ENCODE assay signal across 9 mouse cellular contexts in the genomic region with DNA sequence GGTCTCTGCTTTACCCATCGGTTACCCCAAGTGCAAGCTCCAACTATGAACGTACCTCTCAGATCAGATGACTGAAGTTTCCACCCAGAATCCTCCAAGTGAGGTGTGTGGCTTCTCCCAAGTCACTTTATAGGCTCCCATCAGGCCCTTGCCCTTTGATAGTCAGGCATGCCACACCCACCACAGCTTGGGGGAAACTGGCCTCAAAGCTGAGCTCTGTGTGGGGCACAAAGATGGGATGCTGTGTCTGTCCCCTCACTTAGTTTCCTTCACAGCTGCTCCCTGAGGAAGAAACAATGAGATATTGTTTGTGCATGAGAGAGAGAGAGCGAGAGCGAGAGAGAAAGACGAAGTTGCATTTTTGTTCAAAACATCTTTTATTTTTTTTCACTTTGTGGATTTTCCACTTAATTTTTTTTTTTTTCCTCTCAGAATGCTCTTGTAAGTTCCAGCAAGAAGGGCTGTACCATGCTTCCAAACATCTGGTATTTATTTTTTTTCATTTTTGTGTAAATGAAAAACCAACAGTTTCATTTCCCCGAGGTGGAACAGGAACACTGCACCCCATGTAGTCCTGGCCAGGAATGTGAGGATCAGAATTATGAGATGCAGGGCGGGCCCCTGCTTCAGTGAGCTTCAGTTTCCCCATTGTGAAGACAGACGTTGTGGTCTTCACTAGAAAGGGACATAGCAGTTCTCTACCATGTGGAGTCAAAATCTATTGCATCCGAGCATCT. TPM values are rescaled to one million over a fixed set of nuclear protein-coding genes. Genes with fewer than 3 reads are reported as not detected.
A peak's percentile ranks its signal among the peaks of the same experiment; 100 is the strongest.
DNase-seq lines count a peak whose midpoint lies in the region; ATAC-seq and TF ChIP-seq lines count a peak whose summit lies in the region.
"Had no signal": no experiment of that assay in that cellular context is flagged by ENCODE, and none has a peak within 500 bp of the region (broad histone marks: within the 10 kb centered on the region; RNA-seq: fewer than 3 reads in every experiment).

A gene (minus strand): TSS at position 312 of the 737 bp plus-strand sequence.

- H3K4me3 ChIP-seq in heart, embryonic 11.5 days (ENCODE audit: low read depth, low read length) = no peak within 1 kb of the TSS
- no peak within 1 kb of the TSS for H3K4me3 ChIP-seq in forebrain, embryonic 16.5 days (replicated peaks; ENCODE audit: low read length)
- H3K4me3 ChIP-seq in neural tube, embryonic 12.5 days = no peak within 1 kb of the TSS
- H3K4me3 ChIP-seq in intestine, embryonic 15.5 days (replicated peaks) = no peak within 1 kb of the TSS
- H3K4me3 ChIP-seq in thymus, adult 2 months (ENCODE audit: control insufficient read depth, insufficient read depth, low read length) = no peak within 1 kb of the TSS

- H3K27ac ChIP-seq in heart, embryonic 11.5 days (ENCODE audit: low read depth, low read length) = no peak within 1 kb of the TSS
- H3K27ac ChIP-seq in forebrain, embryonic 16.5 days (ENCODE audit: low read length) = no peak within 1 kb of the TSS
- H3K27ac ChIP-seq in neural tube, embryonic 12.5 days = no peak within 1 kb of the TSS
- no peak within 1 kb of the TSS for H3K27ac ChIP-seq in intestine, embryonic 15.5 days
- no peak within 1 kb of the TSS for H3K27ac ChIP-seq in thymus, adult 2 months (ENCODE audit: control insufficient read depth, insufficient read depth, low read length)
- H3K27ac ChIP-seq: liver, embryonic 14.5 days had no signal

- H3K36me3 ChIP-seq in heart, embryonic 11.5 days (ENCODE audit: control insufficient read depth, insufficient read depth, low read length) = no peaks in the 10 kb centered on the region
- H3K36me3 ChIP-seq in forebrain, embryonic 16.5 days (ENCODE audit: control insufficient read depth, insufficient read depth) = no peaks in the 10 kb centered on the region
- no peaks in the 10 kb centered on the region for H3K36me3 ChIP-seq in neural tube, embryonic 12.5 days
- no peaks in the 10 kb centered on the region for H3K36me3 ChIP-seq in intestine, embryonic 15.5 days
- no peaks in the 10 kb centered on the region for H3K36me3 ChIP-seq in thymus, adult 2 months (ENCODE audit: control insufficient read depth, insufficient read depth, low read length)

- TF ChIP-seq CTCF in thymus, adult 2 months (IDR thresholded peaks at IDR 0.05; ENCODE audit: borderline replicate concordance, control insufficient read depth, extremely low read depth, insufficient read depth, low read length, poor library complexity) = no peak

- WGBS in heart, embryonic 11.5 days (ENCODE audit: insufficient replicate concordance) = 75% methylated on average over 9 of the region's 9 CpGs
- WGBS in forebrain, embryonic 16.5 days = 45% methylated on average over 9 of the region's 9 CpGs
- 45% methylated on average over 9 of the region's 9 CpGs for WGBS in neural tube, embryonic 12.5 days
- WGBS in intestine, embryonic 15.5 days = 67% methylated on average over 9 of the region's 9 CpGs
- WGBS in thymus, adult 2 months = 82% methylated on average over 9 of the region's 9 CpGs

- TF ChIP-seq POLR2A in thymus, adult 2 months (IDR thresholded peaks at IDR 0.05; ENCODE audit: control insufficient read depth, extremely low read depth, insufficient read depth, low read length, poor library complexity) = no peak

- H3K4me2 ChIP-seq in heart, embryonic 11.5 days = no peak within 1 kb of the TSS
- no peak within 1 kb of the TSS for H3K4me2 ChIP-seq in forebrain, embryonic 16.5 days (ENCODE audit: low read length)
- H3K4me2 ChIP-seq in neural tube, embryonic 12.5 days (replicated peaks) = no peak within 1 kb of the TSS
- H3K4me2 ChIP-seq in intestine, embryonic 15.5 days (replicated peaks) = no peak within 1 kb of the TSS

- DNase-seq in heart, adult 11 months = peak; percentile 92
- no peak for DNase-seq in layer of hippocampus, postnatal 36 days
- no peak for DNase-seq in adrenal gland, postnatal 36 days
- DNase-seq in thymus, adult 2 months = no peak

- no peaks in the 10 kb centered on the region for H3K9me3 ChIP-seq in heart, embryonic 11.5 days (replicated peaks; ENCODE audit: control insufficient read depth, low read length)
- no peaks in the 10 kb centered on the region for H3K9me3 ChIP-seq in forebrain, embryonic 16.5 days (ENCODE audit: control insufficient read depth, low read length)
- no peaks in the 10 kb centered on the region for H3K9me3 ChIP-seq in neural tube, embryonic 12.5 days
- H3K9me3 ChIP-seq in intestine, embryonic 15.5 days = no peaks in the 10 kb centered on the region

- no peaks in the 10 kb centered on the region; the same call in 1 of the 2 replicates for H3K4me1 ChIP-seq in heart, embryonic 11.5 days (ENCODE audit: control insufficient read depth, insufficient read depth, low read length)
- no peaks in the 10 kb centered on the region for H3K4me1 ChIP-seq in forebrain, embryonic 16.5 days (replicated peaks; ENCODE audit: control insufficient read depth, insufficient read depth, low read length)
- peaks cover 11% of the 10 kb centered on the region for H3K4me1 ChIP-seq in neural tube, embryonic 12.5 days
- 0 out of 2 replicates have a peak, but pooled peaks cover 5% of the 10 kb centered on the region for H3K4me1 ChIP-seq in intestine, embryonic 15.5 days (replicated peaks)
- H3K4me1 ChIP-seq in thymus, adult 2 months (replicated peaks; ENCODE audit: control insufficient read depth, insufficient read depth, low read length) = no peaks in the 10 kb centered on the region

- no peaks in the 10 kb centered on the region for H3K27me3 ChIP-seq in heart, embryonic 11.5 days (ENCODE audit: control insufficient read depth, insufficient read depth, low read length)
- no peaks in the 10 kb centered on the region for H3K27me3 ChIP-seq in forebrain, embryonic 16.5 days (replicated peaks; ENCODE audit: control insufficient read depth, insufficient read depth, low read length)
- H3K27me3 ChIP-seq in neural tube, embryonic 12.5 days (replicated peaks) = no peaks in the 10 kb centered on the region
- H3K27me3 ChIP-seq in intestine, embryonic 15.5 days (replicated peaks) = no peaks in the 10 kb centered on the region
- H3K27me3 ChIP-seq in thymus, adult 2 months (ENCODE audit: control insufficient read depth, insufficient read depth, low read length) = no peaks in the 10 kb centered on the region

- no peak for ATAC-seq in heart, embryonic 11.5 days (replicated peaks; ENCODE audit: insufficient number of reproducible peaks, low FRiP score, low TSS enrichment)
- no peak for ATAC-seq in forebrain, embryonic 16.5 days
- no peak for ATAC-seq in neural tube, embryonic 12.5 days (ENCODE audit: low FRiP score, low read depth)
- ATAC-seq in intestine, embryonic 15.5 days = no peak

- no peak within 1 kb of the TSS for H3K9ac ChIP-seq in heart, embryonic 11.5 days (ENCODE audit: low read depth, low read length)
- no peak within 1 kb of the TSS for H3K9ac ChIP-seq in forebrain, embryonic 16.5 days (replicated peaks; ENCODE audit: low read depth, low read length)
- H3K9ac ChIP-seq in neural tube, embryonic 12.5 days = no peak within 1 kb of the TSS
- no peak within 1 kb of the TSS for H3K9ac ChIP-seq in intestine, embryonic 15.5 days
- H3K9ac ChIP-seq: liver, embryonic 14.5 days had no signal

RNA-seq across cellular contexts. Expression of the gene that starts here (rescaled TPM):
- not detected in 2 replicates for polyA plus RNA-seq in heart, embryonic 11.5 days (2014; fragmentation: Nextera tagmentation; extraction: Ambion mirVana)
- polyA plus RNA-seq in forebrain, embryonic 16.5 days (2015; fragmentation: Nextera tagmentation; extraction: Ambion mirVana) = 63.1 and 94.4 TPM in 2 replicates
- total RNA-seq in layer of hippocampus, postnatal 36 days (2021) = 100 to 1,000 TPM; 103 to 127 TPM
- 25.5 and 25.9 TPM in 2 replicates for polyA plus RNA-seq in neural tube, embryonic 12.5 days (2016; fragmentation: Nextera tagmentation; extraction: Ambion mirVana)
- 1 to 10 TPM; 4.7 to 4.9 TPM for total RNA-seq in adrenal gland, postnatal 36 days (2021)
- polyA plus RNA-seq in intestine, embryonic 15.5 days (2015; fragmentation: Nextera tagmentation; extraction: Ambion mirVana) = 0.49 and 0.60 TPM in 2 replicates
- 4.3 and 6.1 TPM in 2 replicates for polyA plus RNA-seq in thymus, adult 2 months (2012; rRNA removed)

Comparison
In these comparisons a context has a peak if more than half of its experiments do, and no peak if none do; other contexts are left out.
1. RNA of the gene that starts here (total RNA-seq): 103 to 127 TPM in layer of hippocampus, postnatal 36 days; 4.7 to 4.9 TPM in adrenal gland, postnatal 36 days; every median in the first group is over 10 times any median in the second.